Mouse (Mus musculus) ES-Bruce4 (cell line): ENCODE results near the gene Otof.

Experiments
- CTCF ChIP-seq: IDR thresholded peaks from one replicate; pipeline ENCODE4 v1.8.1; 2011; ENCODE audit warnings: low read depth, low read length
- EP300 ChIP-seq: IDR thresholded peaks from 2 replicates; pipeline ENCODE4 v1.6.1; 2011; ENCODE audit warnings: low read depth, low read length; ENCODE audit not compliant: insufficient read depth
- POLR2A ChIP-seq: IDR thresholded peaks from one replicate; pipeline ENCODE4 v1.8.1; 2011; ENCODE audit warnings: low read length; ENCODE audit not compliant: insufficient read depth

- TF ChIP-seq EP300 = no peak
- no peak for TF ChIP-seq CTCF
- TF ChIP-seq POLR2A = no peak
These were observed 108.1 kb downstream of the Otof start for GRCm38 (mm10) chr5:30353605-30354004.
